Mouse (Mus musculus): ENCODE measurements at regions not wholly inside any gene's neighbourhood (a gene's known extent, or its start where the extent isn't known, plus 50 kb on each side); places are given as distances from the start of the nearest gene placed in this dataset.

DNA sequence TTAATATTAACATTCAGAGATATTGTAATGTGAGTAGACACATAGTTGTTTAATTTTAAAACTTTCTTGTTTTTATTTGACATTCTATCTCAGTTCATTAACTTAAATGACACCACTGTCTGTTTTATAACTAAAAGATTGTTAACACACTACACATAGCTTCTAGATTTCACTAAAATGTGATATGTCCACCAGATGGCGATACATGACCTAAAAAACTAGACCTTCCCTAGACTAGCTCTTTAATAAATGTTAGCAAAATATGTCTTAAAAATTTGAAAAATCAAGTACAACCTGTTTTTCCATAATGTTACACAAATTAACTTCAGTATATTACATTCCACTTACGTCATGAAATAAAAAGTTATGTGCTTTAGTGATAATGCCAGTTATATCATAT lies 1398.8 kb upstream of the Cdh9 start:
- no peak for ATAC-seq (replicated peaks; ENCODE audit: low FRiP score)
- Histone ChIP-seq H3K27ac (no peak overlapping the region), H3K9ac (no peak overlapping the region), H3K4me1 (no peaks in the 10 kb centered on the region), H3K4me2 (no peak overlapping the region), H3K9me3 (replicated peaks) (no peaks in the 10 kb centered on the region), H3K36me3 (no peaks in the 10 kb centered on the region), H3K4me3 (replicated peaks) (no peak overlapping the region), H3K27me3 (no peaks in the 10 kb centered on the region)
- WGBS = 32% methylated on average over 2 of the region's 2 CpGs

DNA sequence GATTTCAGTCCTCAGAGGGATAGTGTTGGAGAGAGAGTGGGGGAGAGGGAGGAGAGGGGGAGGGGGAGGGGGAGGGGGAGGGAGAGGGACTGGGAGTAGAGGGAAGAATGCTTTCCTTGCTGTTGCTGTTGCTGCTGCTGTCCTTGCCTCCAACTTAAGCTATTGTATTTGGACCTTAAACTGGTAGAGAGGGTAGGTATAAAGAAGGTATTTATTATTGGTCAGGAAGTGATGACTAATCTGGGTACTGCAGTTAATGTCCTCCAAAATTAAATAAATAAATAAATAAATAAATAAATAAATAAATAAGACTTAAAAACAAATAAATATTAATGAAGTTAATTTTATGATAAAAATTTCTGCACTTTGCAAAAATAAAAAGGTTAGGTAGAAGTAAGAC lies 1396.6 kb upstream of the Cdh9 start:
- no peaks in the 10 kb centered on the region for H3K27me3 ChIP-seq
- H3K4me1 ChIP-seq = no peaks in the 10 kb centered on the region
- no peak for ATAC-seq (replicated peaks; ENCODE audit: low FRiP score)
- no peak overlapping the region for H3K4me3 ChIP-seq (replicated peaks)
- no peak overlapping the region for H3K27ac ChIP-seq
- no peaks in the 10 kb centered on the region for H3K36me3 ChIP-seq
- no peak overlapping the region for H3K9ac ChIP-seq
- H3K4me2 ChIP-seq = no peak overlapping the region
- no peaks in the 10 kb centered on the region for H3K9me3 ChIP-seq (replicated peaks)

DNA sequence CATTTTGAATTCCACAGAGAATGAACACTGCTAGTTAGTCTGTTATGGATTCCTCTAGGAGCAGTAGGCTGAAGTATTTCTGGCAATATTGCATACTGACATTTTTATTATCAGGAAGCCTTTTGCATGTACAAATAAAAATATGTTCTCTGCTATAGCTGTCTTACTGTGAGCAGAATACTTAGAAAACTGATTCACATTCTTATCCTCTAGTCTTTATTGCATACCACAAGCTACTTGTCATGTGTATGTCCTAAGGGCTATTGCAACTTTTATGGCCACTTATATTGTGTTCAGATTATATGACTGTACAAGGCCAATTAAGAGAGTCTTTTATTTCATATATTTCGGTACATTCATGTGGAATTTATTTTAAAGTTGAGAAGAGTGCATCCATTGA lies 1366.7 kb upstream of the Cdh9 start:
- WGBS = 52% methylated on average over 1 of the region's 1 CpGs
- H3K9ac ChIP-seq = no peak overlapping the region
- H3K27ac ChIP-seq = no peak overlapping the region
- no peak for ATAC-seq (replicated peaks; ENCODE audit: low FRiP score)
- H3K27me3 ChIP-seq = no peaks in the 10 kb centered on the region
- no peak overlapping the region for H3K4me3 ChIP-seq (replicated peaks)
- H3K9me3 ChIP-seq (replicated peaks) = no peaks in the 10 kb centered on the region
- H3K36me3 ChIP-seq = no peaks in the 10 kb centered on the region
- no peaks in the 10 kb centered on the region for H3K4me1 ChIP-seq
- no peak overlapping the region for H3K4me2 ChIP-seq

DNA sequence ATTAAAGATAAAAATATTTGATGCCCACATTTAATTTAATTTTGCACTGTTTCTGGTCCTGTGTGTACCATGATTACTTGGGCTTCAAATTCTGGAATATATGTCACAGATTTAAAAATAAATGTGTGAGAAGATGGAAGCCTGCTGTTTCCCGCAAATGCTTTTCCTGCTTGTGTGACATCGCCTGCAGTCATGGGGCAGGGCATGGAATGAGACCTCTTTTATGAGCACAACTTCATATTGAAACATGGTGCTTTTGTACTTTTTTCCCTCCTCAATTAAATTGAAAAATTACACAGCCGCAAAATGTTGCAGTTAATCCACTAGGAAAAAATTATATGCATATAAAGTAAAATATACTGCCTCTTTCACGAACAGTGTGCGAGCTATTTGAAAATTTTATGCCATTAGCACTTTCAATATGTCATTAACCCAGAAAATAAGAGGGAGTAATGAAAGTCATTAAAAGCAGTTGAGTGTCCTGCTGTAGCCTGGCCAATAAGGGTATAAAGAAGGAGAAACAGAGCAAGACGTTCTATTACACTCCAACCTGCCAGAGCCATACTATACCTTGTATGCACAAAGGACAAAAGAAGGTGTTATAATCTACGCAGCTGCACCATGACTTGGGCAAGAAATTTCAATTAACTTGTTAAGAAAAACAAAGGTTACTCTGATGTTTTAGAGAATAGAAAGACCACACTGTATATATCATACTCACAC lies 1336.1 kb upstream of the Cdh9 start:
- Histone ChIP-seq H3K27me3 (no peaks in the 10 kb centered on the region), H3K4me2 (no peak overlapping the region), H3K9ac (no peak overlapping the region), H3K9me3 (replicated peaks) (no peaks in the 10 kb centered on the region), H3K4me1 (no peaks in the 10 kb centered on the region), H3K4me3 (replicated peaks) (no peak overlapping the region), H3K27ac (no peak overlapping the region), H3K36me3 (no peaks in the 10 kb centered on the region)
- peak; percentile 76 for ATAC-seq (replicated peaks; ENCODE audit: low FRiP score)
- WGBS = 69% methylated on average over 7 of the region's 7 CpGs
